In genomic region chr8:116862191-116862590, GRCm38 (mm10) we compare ENCODE assay signal across 17 mouse cellular contexts. TPM values are rescaled to one million over a fixed set of nuclear protein-coding genes. Genes with fewer than 3 reads are reported as not detected.
DNase-seq lines count a peak whose midpoint lies in the region; ATAC-seq and TF ChIP-seq lines count a peak whose summit lies in the region.
"Had no signal": no experiment of that assay in that cellular context is flagged by ENCODE, and none has a peak within 500 bp of the region (broad histone marks: within the 10 kb centered on the region; RNA-seq: fewer than 3 reads in every experiment).

No protein-coding gene starts in this region.

- 39% methylated on average over 4 of the region's 4 CpGs for WGBS in cerebellum, adult 2 months
- 79% methylated on average over 4 of the region's 4 CpGs for WGBS in kidney, adult 2 months
- WGBS in kidney, embryonic 14.5 days, result 90% methylated on average over 4 of the region's 4 CpGs
- 87% methylated on average over 4 of the region's 4 CpGs for WGBS in intestine, embryonic 16.5 days

- no peak for TF ChIP-seq POLR2A in cerebellum, adult 2 months (IDR thresholded peaks at IDR 0.05; ENCODE audit: borderline replicate concordance, insufficient read depth, low read length)
- TF ChIP-seq POLR2A in kidney, adult 2 months (IDR thresholded peaks at IDR 0.05; ENCODE audit: low read depth, low read length), result no peak

- H3K4me1 ChIP-seq in cerebellum, adult 2 months (ENCODE audit: control insufficient read depth, insufficient read depth, low read length), result peaks cover 17% of the 10 kb centered on the region
- H3K4me1 ChIP-seq in kidney, adult 2 months (ENCODE audit: control insufficient read depth, insufficient read depth, low read length), result no peaks in the 10 kb centered on the region
- H3K4me1 ChIP-seq in kidney, embryonic 14.5 days (ENCODE audit: control insufficient read depth, insufficient read depth, low read length), result no peaks in the 10 kb centered on the region
- H3K4me1 ChIP-seq in intestine, embryonic 16.5 days (ENCODE audit: control insufficient read depth, insufficient read depth, low read length), result no peaks in the 10 kb centered on the region

- no peak for TF ChIP-seq CTCF in cerebellum, adult 2 months (IDR thresholded peaks at IDR 0.05; ENCODE audit: borderline replicate concordance, insufficient read depth, low read depth, low read length)
- no peak for TF ChIP-seq CTCF in kidney, adult 2 months (conservative IDR thresholded peaks at IDR 0.05; ENCODE audit: insufficient read depth, insufficient read length, low read depth, low read length)

- peak overlapping the region; percentile 62 for H3K27ac ChIP-seq in cerebellum, adult 2 months (ENCODE audit: insufficient read depth, low read length)
- H3K27ac ChIP-seq in kidney, adult 2 months (ENCODE audit: insufficient read depth, low read depth, low read length), result no peak overlapping the region
- no peak overlapping the region for H3K27ac ChIP-seq in kidney, embryonic 14.5 days (ENCODE audit: low read depth, low read length)
- H3K27ac ChIP-seq in intestine, embryonic 16.5 days (ENCODE audit: low read length), result no peak overlapping the region
- H3K27ac ChIP-seq: embryonic facial prominence, embryonic 12.5 days; forebrain, embryonic 15.5 days; heart, embryonic 10.5 days; heart, embryonic 15.5 days; hindbrain, embryonic 13.5 days; hindbrain, postnatal 0 days had no signal

- no peaks in the 10 kb centered on the region for H3K27me3 ChIP-seq in cerebellum, adult 2 months (ENCODE audit: control insufficient read depth, insufficient read depth, low read length)
- H3K27me3 ChIP-seq in kidney, adult 2 months (replicated peaks; ENCODE audit: control insufficient read depth, insufficient read depth, low read length), result no peaks in the 10 kb centered on the region
- peaks cover 9% of the 10 kb centered on the region; the same call in 1 of the 2 replicates for H3K27me3 ChIP-seq in kidney, embryonic 14.5 days (ENCODE audit: control insufficient read depth, insufficient read depth, low read length)
- H3K27me3 ChIP-seq in intestine, embryonic 16.5 days (replicated peaks; ENCODE audit: control insufficient read depth, insufficient read depth, low read length), result peaks cover 7% of the 10 kb centered on the region
- H3K27me3 ChIP-seq: forebrain, embryonic 15.5 days had no signal

- ATAC-seq in kidney, embryonic 14.5 days (ENCODE audit: low FRiP score, low TSS enrichment), result no peak
- ATAC-seq in intestine, embryonic 16.5 days, result no peak
- ATAC-seq: forebrain, embryonic 15.5 days; hindbrain, postnatal 0 days had no signal

- DNase-seq in cerebellum, adult 2 months, result peak in 1 of 2 experiments; percentile 57
- no peak for DNase-seq in cerebellum, postnatal 4 days (ENCODE audit: low spot score in 2 of 2)
- DNase-seq in kidney, adult 2 months, result peak; percentile 57
- peak; percentile 37 for DNase-seq in brain, adult 2 months (ENCODE audit: low read depth, low spot score)
- peak; percentile 41 to 45 for DNase-seq in cerebellum, postnatal 25 days
- DNase-seq: adrenal gland, postnatal 10 days; gastrocnemius, postnatal 36 days; heart, adult 18-20 months; heart, postnatal 14 days had no signal

- H3K4me2 ChIP-seq in kidney, embryonic 14.5 days (replicated peaks; ENCODE audit: low read depth, low read length), result no peak overlapping the region
- no peak overlapping the region for H3K4me2 ChIP-seq in intestine, embryonic 16.5 days (ENCODE audit: low read depth, low read length)
- H3K4me2 ChIP-seq: embryonic facial prominence, embryonic 12.5 days; forebrain, embryonic 15.5 days; heart, embryonic 15.5 days; hindbrain, embryonic 13.5 days had no signal

- H3K4me3 ChIP-seq in cerebellum, adult 2 months (replicated peaks; ENCODE audit: insufficient read depth, low read depth, low read length), result no peak overlapping the region
- no peak overlapping the region for H3K4me3 ChIP-seq in kidney, adult 2 months (ENCODE audit: insufficient read depth, low read depth, low read length)
- no peak overlapping the region for H3K4me3 ChIP-seq in kidney, embryonic 14.5 days (ENCODE audit: low read length)
- no peak overlapping the region for H3K4me3 ChIP-seq in intestine, embryonic 16.5 days (ENCODE audit: low read length)
- H3K4me3 ChIP-seq: embryonic facial prominence, embryonic 12.5 days; forebrain, embryonic 15.5 days; heart, embryonic 10.5 days; heart, embryonic 15.5 days; hindbrain, embryonic 13.5 days had no signal

- no peak overlapping the region for H3K9ac ChIP-seq in kidney, embryonic 14.5 days (ENCODE audit: low read depth, low read length)
- no peak overlapping the region for H3K9ac ChIP-seq in intestine, embryonic 16.5 days (ENCODE audit: low read depth, low read length)
- H3K9ac ChIP-seq: embryonic facial prominence, embryonic 12.5 days; forebrain, embryonic 15.5 days; heart, embryonic 15.5 days; hindbrain, embryonic 13.5 days had no signal

- H3K36me3 ChIP-seq in kidney, adult 2 months (ENCODE audit: control insufficient read depth, insufficient read depth, low read length), result no peaks in the 10 kb centered on the region
- H3K36me3 ChIP-seq in kidney, embryonic 14.5 days (ENCODE audit: control insufficient read depth, insufficient read depth, low read length), result no peaks in the 10 kb centered on the region
- H3K36me3 ChIP-seq in intestine, embryonic 16.5 days (ENCODE audit: control insufficient read depth, insufficient read depth, low read length), result no peaks in the 10 kb centered on the region
- H3K36me3 ChIP-seq: embryonic facial prominence, embryonic 12.5 days; forebrain, embryonic 15.5 days; heart, embryonic 10.5 days; heart, embryonic 15.5 days; hindbrain, embryonic 13.5 days had no signal

- peaks cover 3% of the 10 kb centered on the region; the same call in 1 of the 2 replicates for H3K9me3 ChIP-seq in kidney, embryonic 14.5 days (ENCODE audit: control insufficient read depth, low read length)
- H3K9me3 ChIP-seq in intestine, embryonic 16.5 days (ENCODE audit: control insufficient read depth, low read length), result no peaks in the 10 kb centered on the region
- H3K9me3 ChIP-seq: embryonic facial prominence, embryonic 12.5 days; forebrain, embryonic 15.5 days; heart, embryonic 10.5 days; heart, embryonic 15.5 days had no signal

RNA-seq across cellular contexts. Expression of gene Cmc2, which starts 59.1 kb away (rescaled TPM):
- polyA plus RNA-seq in cerebellum, adult 2 months (2012; rRNA removed), result 23.1 and 28.2 TPM in 2 replicates
- polyA plus RNA-seq in kidney, adult 2 months (2012; rRNA removed), result 13.0 and 17.7 TPM in 2 replicates
- polyA plus RNA-seq in kidney, embryonic 14.5 days (2014; fragmentation: Nextera tagmentation; extraction: Ambion mirVana), result 80.2 and 111 TPM in 2 replicates
- polyA plus RNA-seq in intestine, embryonic 16.5 days (2015; fragmentation: Nextera tagmentation; extraction: Ambion mirVana), result 68.1 and 77.2 TPM in 2 replicates

RNA-seq across cellular contexts. Expression of gene Cenpn, which starts 59.3 kb away (rescaled TPM):
- 2.5 TPM in 2 replicates for polyA plus RNA-seq in cerebellum, adult 2 months (2012; rRNA removed)
- 0.89 and 1.2 TPM in 2 replicates for polyA plus RNA-seq in kidney, adult 2 months (2012; rRNA removed)
- polyA plus RNA-seq in kidney, embryonic 14.5 days (2014; fragmentation: Nextera tagmentation; extraction: Ambion mirVana), result 47.1 and 53.0 TPM in 2 replicates
- 20.4 and 26.9 TPM in 2 replicates for polyA plus RNA-seq in intestine, embryonic 16.5 days (2015; fragmentation: Nextera tagmentation; extraction: Ambion mirVana)

Comparison
In these comparisons a context has a peak if more than half of its experiments do, and no peak if none do; other contexts are left out.
1. DNase-seq: peak in kidney, adult 2 months (single experiment), brain, adult 2 months (single experiment) and cerebellum, postnatal 25 days (2 of 2); none in cerebellum, postnatal 4 days (0 of 2).